Mouse (Mus musculus) thymus, adult 2 months (tissue): ENCODE data around the gene Rbp3.

ENCODE experiments used
- CTCF ChIP-seq: fragments of 200-500 bp; IDR thresholded peaks from 2 replicates; pipeline ENCODE4 v1.5.1; 2012; ENCODE audit warnings: mild to moderate bottlenecking, control low read depth, low read length, moderate library complexity, borderline replicate concordance; ENCODE audit not compliant: control insufficient read depth, poor library complexity, insufficient read depth; ENCODE audit errors: extremely low read depth
- POLR2A ChIP-seq: fragments of 200-500 bp; IDR thresholded peaks from 2 replicates; pipeline ENCODE4 v1.6.1; 2012; ENCODE audit warnings: mild to moderate bottlenecking, low read length, control low read depth, moderate library complexity; ENCODE audit not compliant: control insufficient read depth, poor library complexity, insufficient read depth; ENCODE audit errors: extremely low read depth

DNA sequence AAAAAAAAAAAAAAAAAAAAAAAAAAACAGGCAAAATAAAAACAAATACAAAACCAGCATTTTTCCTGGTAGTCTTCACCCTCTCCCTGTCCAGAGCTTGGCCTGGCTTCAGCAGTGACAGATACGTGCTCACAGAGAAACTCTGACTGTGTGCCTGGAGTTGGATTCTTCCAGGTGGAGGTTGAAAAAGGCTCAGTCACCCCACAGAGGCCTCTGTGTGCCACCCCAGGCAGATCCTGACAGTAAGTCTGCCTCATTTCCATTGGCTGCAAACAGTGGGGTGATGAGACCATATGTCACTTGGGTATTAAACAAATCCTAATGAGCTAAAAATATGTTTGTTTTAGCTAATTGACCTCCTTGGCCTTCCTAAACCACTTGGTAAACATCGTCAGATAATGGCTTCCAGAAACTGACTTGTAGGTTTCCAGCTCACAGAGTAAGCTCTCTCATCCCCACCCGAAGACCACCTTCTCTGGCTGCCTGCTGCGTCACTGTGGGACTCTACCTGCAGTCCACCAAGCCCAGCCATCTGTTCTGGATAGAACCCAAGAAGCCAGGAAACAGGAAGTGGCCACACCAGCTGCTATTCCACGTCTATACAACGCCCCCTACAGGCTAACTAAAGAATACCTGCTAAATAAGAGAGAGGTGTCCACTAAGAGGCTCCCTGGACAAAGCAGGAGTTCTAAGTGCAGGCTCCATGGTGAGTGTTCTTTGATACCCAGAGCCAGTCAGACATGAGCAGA lies 1.4 kb upstream of the Rbp3 start:
- TF ChIP-seq CTCF (no peak), POLR2A (no peak)
